Mouse (Mus musculus) heart, embryonic 14.5 days (tissue): ENCODE measurements around the gene Fbxo44. TPM values are rescaled to one million over a fixed set of nuclear protein-coding genes. Genes with fewer than 3 reads are reported as not detected.

Experiments used
- ATAC-seq: fragments of 200-750 bp; cut with Nextera tagmentation; 2 replicates; pipeline ENCODE4 v1.8.0; 2017; ENCODE audit warnings: low read depth, moderate TSS enrichment; ENCODE audit not compliant: insufficient number of reproducible peaks, insufficient read depth, low FRiP score
- H3K27ac ChIP-seq, 2 experiments: fragments of 200-500 bp in 1 of 2; fragments of 300-500 bp in 1 of 2; sonication (generic) in 1 of 2; replicated peaks in 1 of 2; 2 replicates each; pipeline ENCODE4 v1.5.1; 2012 to 2014; ENCODE audit warnings: low read depth in 2 of 2, low read length in 2 of 2, control low read depth in 1 of 2, mild to moderate bottlenecking in 1 of 2, mixed read lengths in 1 of 2; ENCODE audit not compliant: control insufficient read depth in 1 of 2, insufficient read depth in 1 of 2
- H3K27me3 ChIP-seq: fragments of 300-500 bp; sonication (generic); 2 replicates; pipeline ENCODE4 v1.6.1; 2014; ENCODE audit warnings: mild to moderate bottlenecking, low read length, control low read depth; ENCODE audit not compliant: control insufficient read depth, insufficient read depth
- H3K36me3 ChIP-seq: fragments of 300-500 bp; sonication (generic); 2 replicates; pipeline ENCODE4 v1.6.1; 2014; ENCODE audit warnings: mild to moderate bottlenecking, control low read depth, low read length, mixed read lengths; ENCODE audit not compliant: control insufficient read depth, insufficient read depth
- H3K4me1 ChIP-seq, 2 experiments: fragments of 200-500 bp in 1 of 2; fragments of 300-500 bp in 1 of 2; sonication (generic) in 1 of 2; 2 replicates each; pipeline ENCODE4 v1.6.1; 2012 to 2014; ENCODE audit warnings: low read length in 2 of 2, control low read depth in 1 of 2, mixed read lengths in 1 of 2; ENCODE audit not compliant: control insufficient read depth in 2 of 2, insufficient read depth in 2 of 2
- H3K4me2 ChIP-seq: fragments of 300-500 bp; sonication (generic); 2 replicates; pipeline ENCODE4 v1.6.1; 2014; ENCODE audit warnings: mild to moderate bottlenecking, low read length
- H3K4me3 ChIP-seq, 2 experiments: fragments of 200-500 bp in 1 of 2; fragments of 300-500 bp in 1 of 2; sonication (generic) in 1 of 2; 2 replicates each; pipeline ENCODE4 v1.5.1; 2012 to 2014; ENCODE audit warnings: low read length in 2 of 2, mild to moderate bottlenecking in 2 of 2, control low read depth in 1 of 2, low read depth in 1 of 2, moderate library complexity in 1 of 2; ENCODE audit not compliant: control insufficient read depth in 1 of 2, insufficient read depth in 1 of 2
- H3K9ac ChIP-seq: fragments of 300-500 bp; sonication (generic); 2 replicates; pipeline ENCODE4 v1.6.1; 2014; ENCODE audit warnings: mild to moderate bottlenecking, low read length
- H3K9me3 ChIP-seq: fragments of 300-500 bp; sonication (generic); 2 replicates; pipeline ENCODE4 v1.6.1; 2016; ENCODE audit warnings: low read length, control low read depth; ENCODE audit not compliant: control insufficient read depth
- WGBS: fragments of 180-500 bp; shearing (Covaris S2); extraction: QIAGEN DNeasy Blood & Tissue Kit; methylation state at CpG from one replicate; pipeline ENCODE4 v1.1.7; 2014; 5-methylcytosine and 5-hydroxymethylcytosine counted together
- polyA plus RNA-seq: library from polyadenylated mRNA; unstranded; fragments of >200 nt; fragmentation: Nextera tagmentation; extraction: Ambion mirVana; gene quantifications from 2 replicates; pipeline ENCODE4 v1.2.1, GENCODE M21; 2014

Fbxo44 gene
- polyA plus RNA-seq, 1 experiment from 2014 or later = 28.3 TPM

- Histone ChIP-seq H3K27ac (no peak overlapping the region), H3K4me1 (peaks cover 3 to 5% of the 10 kb centered on the region in 2 experiments; a peak in 2 of 4 replicates), H3K27me3 (no peaks in the 10 kb centered on the region), H3K4me3 (no peak overlapping the region), H3K36me3 (peaks cover 37% of the 10 kb centered on the region), H3K9ac (no peak overlapping the region), H3K4me2 (no peak overlapping the region), H3K9me3 (no peaks in the 10 kb centered on the region)
- ATAC-seq = no peak
- 85% methylated on average over 5 of the region's 5 CpGs for WGBS
Observed at GRCm38 (mm10) chr4:148152547-148152946, 7.7 kb downstream of the Fbxo44 start.

- peak within 1 kb of the TSS; percentile 60 to 87 for H3K27ac ChIP-seq
- peaks cover 40% of the 10 kb centered on the region for H3K36me3 ChIP-seq
- peaks cover 3 to 5% of the 10 kb centered on the region in 2 experiments; a peak in 2 of 4 replicates for H3K4me1 ChIP-seq
- H3K4me2 ChIP-seq = peak within 1 kb of the TSS; percentile 90
- H3K9me3 ChIP-seq = no peaks in the 10 kb centered on the region
- under 1% methylated on average over 59 of the region's 67 CpGs for WGBS
- peak within 1 kb of the TSS; percentile 62 to 72 for H3K4me3 ChIP-seq
- no peaks in the 10 kb centered on the region for H3K27me3 ChIP-seq
- ATAC-seq = peak; percentile 87
- peak within 1 kb of the TSS; percentile 87 for H3K9ac ChIP-seq
Observed at GRCm38 (mm10) chr4:148151267-148152168, 8.8 kb downstream of the Fbxo44 start, which contains the start of gene Fbxo6. Fbxo6 (minus strand) TSS chr4:148152140.

GRCm38 (mm10) chr4:148150953-148151266 is 9.4 kb downstream of the Fbxo44 start:
- peak overlapping the region; percentile 90 for H3K4me2 ChIP-seq
- 40% methylated on average over 3 of the region's 3 CpGs for WGBS
- H3K4me3 ChIP-seq = peak overlapping the region in 1 of 2 experiments; percentile 72; a peak in 2 of 4 replicates
- H3K27me3 ChIP-seq = no peaks in the 10 kb centered on the region
- H3K36me3 ChIP-seq = peaks cover 40% of the 10 kb centered on the region
- H3K27ac ChIP-seq = peak overlapping the region in 1 of 2 experiments; percentile 87; a peak in 1 of 4 replicates
- ATAC-seq = no peak
- H3K4me1 ChIP-seq = peaks cover 3 to 5% of the 10 kb centered on the region in 2 experiments; a peak in 2 of 4 replicates
- H3K9ac ChIP-seq = peak overlapping the region; percentile 87
- no peaks in the 10 kb centered on the region for H3K9me3 ChIP-seq

GRCm38 (mm10) chr4:148150242-148150641 is 10.0 kb downstream of the Fbxo44 start:
- H3K4me1 ChIP-seq = peaks cover 3 to 5% of the 10 kb centered on the region in 2 experiments; a peak in 2 of 4 replicates
- ATAC-seq = no peak
- H3K9ac ChIP-seq = no peak overlapping the region
- H3K4me3 ChIP-seq = no peak overlapping the region
- H3K27ac ChIP-seq = no peak overlapping the region
- H3K9me3 ChIP-seq = no peaks in the 10 kb centered on the region
- H3K27me3 ChIP-seq = no peaks in the 10 kb centered on the region
- WGBS = 61% methylated on average over 7 of the region's 7 CpGs
- peak overlapping the region; percentile 90; the same call in 1 of the 2 replicates for H3K4me2 ChIP-seq
- peaks cover 40% of the 10 kb centered on the region for H3K36me3 ChIP-seq

GRCm38 (mm10) chr4:148149540-148149939 is 10.7 kb downstream of the Fbxo44 start:
- ATAC-seq = no peak
- no peak overlapping the region for H3K9ac ChIP-seq
- peaks cover 3 to 5% of the 10 kb centered on the region in 2 experiments; a peak in 2 of 4 replicates for H3K4me1 ChIP-seq
- peaks cover 44% of the 10 kb centered on the region for H3K36me3 ChIP-seq
- H3K9me3 ChIP-seq = no peaks in the 10 kb centered on the region
- H3K27ac ChIP-seq = no peak overlapping the region
- WGBS = 40% methylated on average over 12 of the region's 12 CpGs
- H3K4me3 ChIP-seq = no peak overlapping the region
- 0 out of 2 replicates have a peak overlapping the region, but pooled peaks have one; percentile 3 for H3K4me2 ChIP-seq
- H3K27me3 ChIP-seq = no peaks in the 10 kb centered on the region

GRCm38 (mm10) chr4:148147714-148148113 is 12.6 kb downstream of the Fbxo44 start:
- no peak for ATAC-seq
- Histone ChIP-seq H3K27me3 (no peaks in the 10 kb centered on the region), H3K9ac (no peak overlapping the region), H3K9me3 (no peaks in the 10 kb centered on the region), H3K36me3 (peaks cover 36% of the 10 kb centered on the region), H3K27ac (no peak overlapping the region), H3K4me1 (peaks cover 3 to 5% of the 10 kb centered on the region in 2 experiments; a peak in 2 of 4 replicates), H3K4me2 (no peak overlapping the region), H3K4me3 (no peak overlapping the region)
- 89% methylated on average over 2 of the region's 2 CpGs for WGBS

GRCm38 (mm10) chr4:148143721-148144120 is 16.6 kb downstream of the Fbxo44 start:
- no peak for ATAC-seq
- 79% methylated on average over 5 of the region's 5 CpGs for WGBS
- Histone ChIP-seq H3K36me3 (peaks cover 36% of the 10 kb centered on the region), H3K9ac (no peak overlapping the region), H3K4me1 (0 out of 4 replicates have a peak, but pooled peaks cover 0 to 3% of the 10 kb centered on the region in 2 experiments), H3K9me3 (no peaks in the 10 kb centered on the region), H3K4me2 (no peak overlapping the region), H3K4me3 (no peak overlapping the region), H3K27ac (no peak overlapping the region), H3K27me3 (peaks cover 4% of the 10 kb centered on the region)
